Mouse (Mus musculus) ES-E14 (cell line): Measurements from ENCODE around the gene Hcfc1r1.

ENCODE experiments used
- CHD2 ChIP-seq: IDR thresholded peaks from 2 replicates; pipeline ENCODE4 v1.6.1; 2014; ENCODE audit warnings: mild to moderate bottlenecking, low read depth, low read length, inconsistent platforms
- ZNF384 ChIP-seq: IDR thresholded peaks from 2 replicates; pipeline ENCODE4 v1.6.1; 2012; ENCODE audit warnings: low read depth, low read length, inconsistent platforms

DNA sequence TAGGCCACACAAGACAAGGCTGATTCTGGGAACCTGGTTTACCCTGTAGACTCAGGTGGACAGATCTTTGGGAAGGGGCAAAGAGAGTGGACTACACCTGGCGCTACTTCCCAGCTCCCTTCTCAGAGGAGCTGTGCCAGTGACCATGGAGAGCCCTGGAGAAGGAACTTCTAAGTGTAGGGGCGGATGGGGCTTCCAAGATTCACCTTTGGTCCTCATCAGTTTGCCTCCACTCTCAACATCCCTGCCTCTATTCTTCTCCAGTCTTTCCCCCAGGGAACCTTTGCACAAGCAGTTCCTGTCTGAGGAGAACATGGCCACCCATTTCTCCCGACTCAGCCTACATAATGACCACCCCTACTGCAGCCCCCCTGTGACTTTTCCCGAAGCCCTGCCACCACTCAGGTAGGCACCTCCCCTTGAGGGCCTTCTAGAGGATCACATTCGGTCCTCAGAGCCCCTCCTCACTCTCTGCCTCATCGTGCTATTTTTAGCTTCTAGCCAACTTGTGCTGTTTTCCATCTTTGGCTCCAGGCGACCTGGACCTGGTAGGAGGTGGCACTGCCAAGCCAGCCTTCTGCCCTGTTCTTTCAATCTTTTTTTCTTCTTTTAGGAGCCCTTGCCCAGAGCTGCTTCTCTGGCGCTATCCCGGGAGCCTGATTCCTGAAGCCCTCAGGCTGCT, 1.0 kb downstream of the Hcfc1r1 start:
- TF ChIP-seq ZNF384 = no peak
- TF ChIP-seq CHD2 = no peak
